Mouse (Mus musculus) Patski (cell line): ENCODE data around the gene Higd1a. TPM values are rescaled to one million over a fixed set of nuclear protein-coding genes. Genes with fewer than 3 reads are reported as not detected.

ENCODE experiments used
- ATAC-seq: fragments of 100-300 bp; one replicate; pipeline ENCODE4 v1.8.0; 2021
- CTCF ChIA-PET: fragments of 350-600 bp; sonication (Branson Sonifier 250); formaldehyde crosslinking; loops from one replicate; lab custom pipeline; 2022; ENCODE audit warnings: inconsistent platforms; lab: Charles Lee
- POLR2A ChIA-PET: fragments of 350-600 bp; sonication (Branson Sonifier 250); formaldehyde crosslinking; loops from one replicate; lab custom pipeline; 2022; ENCODE audit warnings: antibody characterized with exemption, inconsistent platforms; lab: Charles Lee
- DNase-seq: peaks from one replicate; pipeline ENCODE4 v3.0.0-alpha.2; 2011; ENCODE audit warnings: low read depth, low spot score
- H3K27me3 ChIP-seq: fragments of 371-371 bp; one replicate; pipeline ENCODE4 v1.5.1; 2021
- CTCF ChIP-seq: fragments of 100-300 bp; IDR thresholded peaks from one replicate; pipeline ENCODE4 v1.5.1; 2021
- in situ Hi-C: fragments of 300-500 bp; cut with MboI; formaldehyde crosslinking; loops from 3 replicates; pipeline ENCODE4 v1.11.1; 2018; ENCODE audit warnings: low pct_unique_long_range_greater_than_20kb, mixed read lengths
- polyA plus RNA-seq: library from polyadenylated mRNA; unstranded; gene quantifications from one replicate; pipeline ENCODE4 v1.2.3, GENCODE M21; 2021

The Higd1a gene
- 108 TPM for polyA plus RNA-seq

DNA sequence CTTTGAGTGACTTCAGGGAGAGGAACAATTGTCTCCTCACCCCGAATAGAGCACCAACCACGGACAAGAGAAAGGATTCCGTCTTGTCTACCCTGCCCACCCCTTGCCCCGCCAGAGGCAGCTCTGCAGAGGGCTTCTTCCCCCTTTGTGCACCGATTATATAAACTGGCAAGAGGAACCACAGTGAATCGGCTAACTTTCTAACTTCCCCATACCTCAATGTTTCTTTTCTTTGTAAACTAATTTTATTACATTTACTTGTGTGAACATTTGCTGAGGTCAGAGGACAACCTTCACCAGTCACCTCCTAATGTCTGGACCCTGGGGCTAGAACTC, at the start of gene Higd1a:
Gene Higd1a, minus strand, starts transcription at position 210 of the 336 bp plus-strand sequence.
- CTCF ChIA-PET: interaction anchor here (1.6 kb wide), 1 partner anchor 12 kb away, joined by 4 read pairs; no protein-coding TSS in a partner anchor
- no peak for TF ChIP-seq CTCF
- DNase-seq (no peak), ATAC-seq (no peak)
- in situ Hi-C loops: no loop called here
- H3K27me3 ChIP-seq: no peaks in the 10 kb centered on the region
- POLR2A ChIA-PET: interaction anchor here (1.6 kb wide), 1 partner anchor 12 kb away, joined by 9 read pairs; no protein-coding TSS in a partner anchor

GRCm38 (mm10) chr9:121907356-121908070, 49.4 kb upstream of the Higd1a start:
- no peak for TF ChIP-seq CTCF
- CTCF ChIA-PET: no interaction called here
- ATAC-seq (no peak), DNase-seq (no peak)
- POLR2A ChIA-PET: no interaction called here
- H3K27me3 ChIP-seq: peaks cover 26% of the 10 kb centered on the region
- in situ Hi-C loops: no loop called here

DNA sequence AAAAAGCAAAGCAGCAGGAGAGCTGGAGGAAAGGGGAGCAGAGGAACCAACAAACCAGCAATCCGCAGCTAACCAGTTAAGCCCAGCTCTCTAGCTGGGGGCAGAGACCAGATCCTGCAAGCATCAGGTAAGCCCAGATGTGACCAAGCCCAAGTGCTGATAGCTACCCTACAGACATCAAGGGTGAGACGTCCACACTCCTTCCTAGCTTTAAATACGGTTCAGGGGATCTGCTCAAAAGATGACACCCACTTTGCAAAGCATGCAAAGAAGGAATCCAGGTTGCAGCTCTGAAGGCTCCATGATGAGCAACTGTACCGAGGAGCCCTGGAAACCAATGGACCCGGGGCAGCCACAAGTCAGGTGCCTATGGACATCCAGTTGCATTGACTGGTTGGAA, 48.3 kb upstream of the Higd1a start:
- no peak for ATAC-seq
- no peak for DNase-seq
- in situ Hi-C loops: no loop called here
- TF ChIP-seq CTCF: no peak
- ChIA-PET POLR2A (no interaction called here), CTCF (no interaction called here)
- peaks cover 30% of the 10 kb centered on the region for H3K27me3 ChIP-seq

DNA sequence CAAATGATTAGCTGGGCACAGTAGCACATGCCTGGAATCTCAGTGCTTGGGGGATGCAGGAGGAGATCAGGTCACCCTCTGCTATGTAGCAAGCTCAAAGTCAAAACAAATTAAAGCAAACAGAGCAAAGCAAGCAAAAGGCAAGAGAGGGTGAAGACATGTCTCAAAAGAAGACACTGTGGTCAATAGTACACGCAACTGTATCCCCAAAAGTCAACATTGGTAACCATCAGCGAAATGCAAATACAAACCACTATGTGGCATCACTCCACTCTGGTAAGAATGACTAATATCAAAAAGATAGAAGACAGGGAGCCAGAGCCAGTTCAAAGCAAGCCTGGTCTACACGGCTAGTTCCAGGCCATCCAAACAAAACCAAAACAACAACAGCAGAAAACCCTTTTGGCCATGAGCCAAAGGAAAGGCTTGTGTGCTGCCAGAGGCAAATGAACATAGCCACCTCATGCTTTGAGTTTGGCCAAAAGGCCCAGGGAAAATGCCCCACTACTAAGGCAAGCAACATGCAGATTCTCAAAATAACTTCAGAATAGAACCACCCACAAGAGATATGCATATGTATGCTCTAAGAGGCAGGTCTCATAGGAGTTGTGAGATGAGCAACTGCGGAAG, 47.5 kb upstream of the Higd1a start:
- H3K27me3 ChIP-seq: peaks cover 26% of the 10 kb centered on the region
- in situ Hi-C loops: no loop called here
- no peak for TF ChIP-seq CTCF
- no peak for DNase-seq
- CTCF ChIA-PET: no interaction called here
- POLR2A ChIA-PET: no interaction called here
- no peak for ATAC-seq

DNA sequence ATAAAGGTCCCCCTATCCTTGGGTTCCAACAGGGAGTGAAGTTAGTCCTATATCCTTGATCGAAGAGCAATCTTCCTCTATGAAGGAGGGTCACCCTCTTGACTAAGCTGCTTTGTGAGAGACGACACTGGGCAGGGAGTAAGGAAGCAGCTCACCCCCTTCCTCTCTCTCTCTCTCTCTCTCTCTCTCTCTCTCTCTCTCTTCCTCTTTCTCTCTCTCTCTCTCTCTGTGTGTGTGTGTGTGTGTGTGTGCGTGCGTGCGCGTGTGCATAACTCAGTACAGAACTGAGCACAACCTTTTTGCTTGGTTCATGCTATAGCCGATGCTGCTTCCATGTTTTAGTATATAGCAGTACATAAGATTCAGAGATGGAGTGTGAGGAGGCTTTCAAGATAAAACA, 46.8 kb upstream of the Higd1a start:
- ATAC-seq (no peak), DNase-seq (no peak)
- CTCF ChIA-PET: no interaction called here
- POLR2A ChIA-PET: no interaction called here
- no peak for TF ChIP-seq CTCF
- in situ Hi-C loops: no loop called here
- H3K27me3 ChIP-seq: peaks cover 26% of the 10 kb centered on the region

GRCm38 (mm10) chr9:121904319-121904718, 46.2 kb upstream of the Higd1a start:
- peaks cover 24% of the 10 kb centered on the region for H3K27me3 ChIP-seq
- POLR2A ChIA-PET: no interaction called here
- CTCF ChIA-PET: no interaction called here
- DNase-seq (no peak), ATAC-seq (no peak)
- TF ChIP-seq CTCF: no peak
- in situ Hi-C loops: no loop called here

DNA sequence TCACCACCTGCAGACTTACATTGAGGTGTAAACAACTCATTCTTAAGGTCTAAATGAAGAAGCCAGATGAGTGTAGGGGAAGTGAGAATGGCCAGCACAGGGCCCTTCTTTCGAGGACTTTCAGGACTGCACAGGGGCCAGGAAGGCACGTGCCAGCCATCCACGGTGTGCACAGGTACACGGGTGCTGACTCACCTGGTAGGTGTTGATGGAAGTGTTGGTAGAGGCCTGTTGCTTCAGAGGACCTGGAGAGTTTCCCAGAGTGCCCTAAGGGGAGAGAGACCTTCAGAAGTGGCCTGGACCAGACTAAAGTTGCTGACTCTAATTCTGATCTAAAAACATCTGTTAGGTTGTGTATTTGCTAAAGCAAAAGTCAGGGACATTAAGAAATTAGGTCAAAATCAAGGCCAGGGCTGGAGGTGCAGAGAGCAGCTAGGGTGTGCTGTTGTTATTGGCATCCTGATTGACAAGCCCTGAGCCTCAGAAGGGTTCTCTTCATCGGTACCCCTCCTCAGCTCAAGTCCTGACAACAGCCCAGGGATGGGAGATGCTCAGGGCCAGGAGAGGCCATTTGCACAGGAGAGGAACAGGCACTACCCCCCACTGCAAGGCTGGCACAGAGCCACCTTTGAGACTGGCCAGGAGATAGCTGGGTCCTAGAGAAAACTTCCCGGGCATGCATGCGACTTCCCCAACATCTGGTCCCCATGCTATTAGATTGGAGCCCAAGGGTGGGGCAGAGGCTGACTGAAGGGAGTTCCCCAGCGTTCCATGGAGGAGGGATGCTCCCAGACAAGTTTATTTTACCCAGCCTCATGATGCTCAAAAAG, 45.5 kb upstream of the Higd1a start:
- TF ChIP-seq CTCF: no peak
- ChIA-PET POLR2A (no interaction called here), CTCF (no interaction called here)
- in situ Hi-C loops: no loop called here
- H3K27me3 ChIP-seq: peaks cover 18% of the 10 kb centered on the region
- DNase-seq: no peak
- ATAC-seq: no peak

DNA sequence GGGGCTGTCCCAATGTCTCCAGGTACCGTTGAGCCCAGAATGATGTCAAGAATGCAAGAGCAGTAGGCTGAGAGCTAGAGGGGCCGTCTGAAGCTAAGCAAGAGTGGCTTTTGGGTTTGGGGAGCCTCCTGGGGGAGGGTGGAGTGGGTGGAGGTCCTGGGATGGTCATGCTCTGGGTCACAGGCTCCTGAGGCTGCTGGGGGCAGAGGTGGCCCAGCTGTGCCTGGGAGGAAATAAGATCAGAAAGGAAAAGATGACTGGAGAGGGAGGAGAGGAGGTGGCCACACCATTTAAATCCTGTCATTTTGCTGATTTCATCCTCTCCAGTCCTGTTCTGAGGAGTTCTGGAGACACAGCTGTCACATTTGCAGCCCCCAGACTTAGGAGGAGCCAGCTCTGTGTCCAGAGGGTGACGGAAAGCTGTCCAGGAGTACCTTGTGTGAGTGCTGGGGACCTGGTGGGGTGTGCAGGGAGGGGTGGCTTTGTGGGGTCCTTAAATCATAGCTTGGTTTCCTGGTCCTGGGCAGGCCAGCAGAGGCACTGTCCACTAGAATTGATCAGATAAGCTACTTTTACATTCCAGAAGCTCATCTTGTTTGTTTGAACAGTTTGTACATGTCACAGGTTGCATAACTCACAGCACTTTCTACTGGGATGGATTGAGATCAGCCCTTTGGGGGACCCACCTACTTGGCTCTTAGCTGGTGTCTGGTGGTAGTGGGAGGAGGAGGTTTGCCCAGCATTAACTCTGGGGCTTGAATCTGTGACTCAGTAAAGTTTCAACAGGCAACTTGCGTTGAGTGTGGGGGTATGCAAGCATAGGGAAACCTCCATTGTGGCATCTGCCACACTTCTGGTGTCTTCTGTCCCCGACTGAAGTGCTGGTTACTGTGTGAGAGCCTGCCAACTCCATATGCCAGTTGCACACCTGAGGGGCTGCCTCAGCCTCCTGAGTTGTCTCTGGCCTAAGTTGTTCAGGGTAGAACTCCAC, 43.8 kb upstream of the Higd1a start:
- DNase-seq (no peak), ATAC-seq (no peak)
- TF ChIP-seq CTCF: no peak

GRCm38 (mm10) chr9:121900282-121900855, 42.2 kb upstream of the Higd1a start:
- ChIA-PET POLR2A (no interaction called here), CTCF (interaction anchor here (1.4 kb wide), 1 partner anchor 28 kb away, joined by 4 read pairs; no protein-coding TSS in a partner anchor)
- H3K27me3 ChIP-seq: peaks cover 13% of the 10 kb centered on the region
- ATAC-seq (no peak), DNase-seq (no peak)
- TF ChIP-seq CTCF: no peak
- in situ Hi-C loops: no loop called here

More for the DNA sequence above, 43.8 kb upstream of the Higd1a start:
- CTCF ChIA-PET: interaction anchor here (1.4 kb wide), 1 partner anchor 26 kb away, joined by 4 read pairs; no protein-coding TSS in a partner anchor
- in situ Hi-C loops: no loop called here
- H3K27me3 ChIP-seq: peaks cover 17% of the 10 kb centered on the region
- POLR2A ChIA-PET: interaction anchor here (1.0 kb wide), 1 partner anchor 215 kb away, joined by 3 read pairs; the partner anchor contains the start of gene Snrk
